Mouse (Mus musculus) embryonic fibroblast, embryonic 13.5 days (primary cell): ENCODE measurements at regions not wholly inside any gene's neighbourhood (a gene's known extent, or its start where the extent isn't known, plus 50 kb on each side); places are given as distances from the start of the nearest gene placed in this dataset.

Experiments
- H3K27ac ChIP-seq: 2 replicates; pipeline ENCODE4 v1.5.1; 2012; ENCODE audit warnings: low read length, control low read depth, inconsistent platforms; ENCODE audit not compliant: insufficient read depth
- H3K4me1 ChIP-seq: 2 replicates; pipeline ENCODE4 v1.6.1; 2011; ENCODE audit warnings: low read length; ENCODE audit not compliant: control insufficient read depth, insufficient read depth
- H3K4me3 ChIP-seq: 2 replicates; pipeline ENCODE4 v1.5.1; 2011; ENCODE audit warnings: mild to moderate bottlenecking, control low read depth, low read length; ENCODE audit not compliant: insufficient read depth
- CTCF ChIP-seq: IDR thresholded peaks from 2 replicates; pipeline ENCODE4 v1.5.1; 2011; ENCODE audit warnings: mild to moderate bottlenecking, control low read depth, low read length, moderate library complexity, borderline replicate concordance; ENCODE audit not compliant: insufficient read depth
- POLR2A ChIP-seq: IDR thresholded peaks from 2 replicates; pipeline ENCODE4 v1.6.1; 2011; ENCODE audit warnings: low read depth, mild to moderate bottlenecking, control low read depth, low read length, moderate library complexity

- TF ChIP-seq POLR2A (no peak), CTCF (no peak)
- Histone ChIP-seq H3K4me3 (no peak overlapping the region), H3K27ac (no peak overlapping the region), H3K4me1 (no peaks in the 10 kb centered on the region)
Measured at GRCm38 (mm10) chr10:12190435-12190834, 678.7 kb downstream of the Utrn start.

DNA sequence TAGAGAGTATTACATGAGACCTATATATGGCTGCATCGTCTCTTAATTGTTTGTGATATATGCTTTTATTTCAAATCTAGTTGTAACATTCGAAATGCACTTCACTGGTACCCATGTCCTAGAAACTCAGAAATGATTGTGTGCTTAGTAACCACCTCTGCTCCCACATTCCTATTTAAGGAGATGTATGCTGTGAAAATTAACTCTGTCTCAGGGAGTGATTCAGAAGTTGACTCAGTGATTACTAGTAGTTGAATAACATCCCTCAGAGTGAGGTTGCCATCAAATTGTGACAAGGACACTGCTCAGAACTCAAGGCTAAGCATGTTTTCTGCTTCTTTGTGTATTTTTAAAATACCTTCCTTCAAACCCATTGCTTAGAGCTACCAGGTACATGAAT lies 661.9 kb downstream of the Utrn start:
- peak overlapping the region; percentile 93; the same call in 1 of the 2 replicates for H3K27ac ChIP-seq
- H3K4me3 ChIP-seq, result no peak overlapping the region
- H3K4me1 ChIP-seq, result 0 out of 2 replicates have a peak, but pooled peaks cover 4% of the 10 kb centered on the region
- TF ChIP-seq POLR2A, result no peak
- TF ChIP-seq CTCF, result no peak

DNA sequence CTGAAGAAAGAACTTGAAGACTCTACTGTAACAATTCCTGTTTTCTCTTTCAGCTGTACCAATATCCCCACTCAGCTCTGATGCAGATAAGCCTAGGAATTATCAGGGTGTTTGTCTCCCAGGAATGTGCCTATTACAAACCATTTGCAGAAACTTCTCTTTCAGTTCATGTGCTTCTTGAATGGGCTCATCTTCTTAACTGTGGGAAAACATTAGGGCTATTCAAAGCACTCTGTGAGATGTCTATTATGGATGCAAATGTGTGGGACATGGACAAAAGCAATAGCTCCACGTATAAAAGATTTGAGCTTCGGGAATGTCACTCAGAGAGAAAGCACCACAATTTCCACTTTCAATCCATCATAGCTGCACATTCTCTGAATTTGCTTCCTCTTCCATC lies 659.0 kb downstream of the Utrn start:
- TF ChIP-seq POLR2A (no peak), CTCF (no peak)
- H3K27ac ChIP-seq, result no peak overlapping the region
- H3K4me1 ChIP-seq, result 0 out of 2 replicates have a peak, but pooled peaks cover 4% of the 10 kb centered on the region
- H3K4me3 ChIP-seq, result no peak overlapping the region

GRCm38 (mm10) chr10:12218879-12219278 lies 650.3 kb downstream of the Utrn start:
- H3K27ac ChIP-seq, result no peak overlapping the region
- no peaks in the 10 kb centered on the region for H3K4me1 ChIP-seq
- TF ChIP-seq POLR2A (no peak), CTCF (no peak)

GRCm38 (mm10) chr10:12234141-12234540 lies 635.0 kb downstream of the Utrn start:
- TF ChIP-seq POLR2A (no peak), CTCF (no peak)
- no peak overlapping the region for H3K4me3 ChIP-seq
- H3K4me1 ChIP-seq, result no peaks in the 10 kb centered on the region
- no peak overlapping the region for H3K27ac ChIP-seq

More at GRCm38 (mm10) chr10:12218879-12219278, 650.3 kb downstream of the Utrn start:
- no peak overlapping the region for H3K4me3 ChIP-seq

DNA sequence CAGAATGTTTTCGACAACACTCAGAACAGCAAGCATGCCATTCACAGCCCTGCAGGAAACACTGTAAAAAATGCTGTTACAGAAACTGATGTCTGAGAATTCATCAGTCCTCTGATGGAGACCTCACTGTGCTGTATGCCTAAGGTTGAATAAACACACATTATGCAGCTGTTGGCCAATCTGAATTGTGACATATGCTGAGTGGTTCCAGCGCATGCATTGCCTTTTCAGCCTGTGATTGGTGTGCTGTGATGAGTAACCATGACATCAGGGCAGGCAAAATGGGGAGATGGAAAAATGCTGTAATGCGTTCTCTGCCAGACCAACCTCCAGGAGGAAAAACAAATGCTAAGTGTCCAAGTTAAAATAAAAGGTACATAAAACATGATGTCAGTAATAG lies 620.3 kb downstream of the Utrn start:
- Histone ChIP-seq H3K4me3 (no peak overlapping the region), H3K27ac (peak overlapping the region; percentile 47; the same call in 1 of the 2 replicates), H3K4me1 (no peaks in the 10 kb centered on the region)
- TF ChIP-seq POLR2A, result no peak

GRCm38 (mm10) chr10:12253274-12253673 lies 615.9 kb downstream of the Utrn start:
- Histone ChIP-seq H3K4me3 (no peak overlapping the region), H3K27ac (no peak overlapping the region), H3K4me1 (no peaks in the 10 kb centered on the region)
- TF ChIP-seq POLR2A, result no peak
- TF ChIP-seq CTCF, result no peak

- H3K4me1 ChIP-seq, result no peaks in the 10 kb centered on the region
- H3K4me3 ChIP-seq, result no peak overlapping the region
- H3K27ac ChIP-seq, result no peak overlapping the region
- TF ChIP-seq CTCF (no peak), POLR2A (no peak)
Measured at GRCm38 (mm10) chr10:12285679-12286078, 583.5 kb downstream of the Utrn start.

GRCm38 (mm10) chr10:12298887-12299286 lies 570.3 kb downstream of the Utrn start:
- peak overlapping the region; percentile 58; the same call in 1 of the 2 replicates for H3K27ac ChIP-seq
- peaks cover 6% of the 10 kb centered on the region for H3K4me1 ChIP-seq
- TF ChIP-seq CTCF, result no peak
- no peak for TF ChIP-seq POLR2A
- no peak overlapping the region for H3K4me3 ChIP-seq

DNA sequence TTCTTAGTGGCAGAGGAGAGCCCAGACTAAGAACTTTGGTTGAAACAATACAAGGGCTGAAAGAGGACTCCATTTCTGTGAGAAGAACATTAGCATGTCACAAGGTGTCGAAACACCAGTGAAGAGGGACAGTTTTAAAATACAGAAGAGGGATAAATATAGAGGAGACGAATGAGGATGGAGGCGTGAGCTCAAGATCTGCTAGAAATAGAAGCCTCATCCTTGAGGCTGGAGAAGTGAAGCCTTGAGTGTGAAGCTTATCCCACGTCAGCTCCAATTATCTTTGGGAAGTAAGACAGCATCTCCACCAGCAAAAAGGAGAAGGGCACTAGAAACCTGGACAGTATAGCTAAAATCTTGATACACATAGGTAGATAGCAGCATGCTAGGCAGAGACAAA lies 566.8 kb downstream of the Utrn start:
- no peak overlapping the region for H3K27ac ChIP-seq
- no peak for TF ChIP-seq POLR2A
- no peak for TF ChIP-seq CTCF
- H3K4me1 ChIP-seq, result peaks cover 6% of the 10 kb centered on the region
- no peak overlapping the region for H3K4me3 ChIP-seq

DNA sequence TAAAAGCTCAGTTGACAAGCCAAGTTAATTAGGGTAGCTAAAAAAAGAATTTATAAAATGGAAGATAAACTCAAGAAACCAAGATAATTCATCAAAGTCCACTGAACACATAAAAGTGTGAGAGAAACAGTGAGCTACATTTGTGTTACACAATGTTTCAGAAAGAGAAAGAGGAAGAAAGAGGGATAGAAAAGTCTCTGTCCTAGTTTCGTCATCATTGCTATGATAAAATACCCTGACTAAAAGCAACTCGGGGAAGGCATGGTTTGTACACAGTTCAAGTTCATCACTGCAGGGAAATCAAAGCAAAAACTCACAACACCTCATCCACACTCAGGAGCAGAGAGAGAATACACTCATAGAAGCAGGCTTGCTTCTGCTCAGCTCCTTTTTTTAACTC lies 548.9 kb downstream of the Utrn start:
- no peak overlapping the region for H3K27ac ChIP-seq
- no peak for TF ChIP-seq CTCF
- no peak for TF ChIP-seq POLR2A
- no peak overlapping the region for H3K4me3 ChIP-seq
- no peaks in the 10 kb centered on the region for H3K4me1 ChIP-seq
